Mouse (Mus musculus): ENCODE results near the gene Nrip1. TPM values are rescaled to one million over a fixed set of nuclear protein-coding genes. Genes with fewer than 3 reads are reported as not detected.

Nrip1 gene
- total RNA-seq, 1 experiment = 11.8 TPM

DNA sequence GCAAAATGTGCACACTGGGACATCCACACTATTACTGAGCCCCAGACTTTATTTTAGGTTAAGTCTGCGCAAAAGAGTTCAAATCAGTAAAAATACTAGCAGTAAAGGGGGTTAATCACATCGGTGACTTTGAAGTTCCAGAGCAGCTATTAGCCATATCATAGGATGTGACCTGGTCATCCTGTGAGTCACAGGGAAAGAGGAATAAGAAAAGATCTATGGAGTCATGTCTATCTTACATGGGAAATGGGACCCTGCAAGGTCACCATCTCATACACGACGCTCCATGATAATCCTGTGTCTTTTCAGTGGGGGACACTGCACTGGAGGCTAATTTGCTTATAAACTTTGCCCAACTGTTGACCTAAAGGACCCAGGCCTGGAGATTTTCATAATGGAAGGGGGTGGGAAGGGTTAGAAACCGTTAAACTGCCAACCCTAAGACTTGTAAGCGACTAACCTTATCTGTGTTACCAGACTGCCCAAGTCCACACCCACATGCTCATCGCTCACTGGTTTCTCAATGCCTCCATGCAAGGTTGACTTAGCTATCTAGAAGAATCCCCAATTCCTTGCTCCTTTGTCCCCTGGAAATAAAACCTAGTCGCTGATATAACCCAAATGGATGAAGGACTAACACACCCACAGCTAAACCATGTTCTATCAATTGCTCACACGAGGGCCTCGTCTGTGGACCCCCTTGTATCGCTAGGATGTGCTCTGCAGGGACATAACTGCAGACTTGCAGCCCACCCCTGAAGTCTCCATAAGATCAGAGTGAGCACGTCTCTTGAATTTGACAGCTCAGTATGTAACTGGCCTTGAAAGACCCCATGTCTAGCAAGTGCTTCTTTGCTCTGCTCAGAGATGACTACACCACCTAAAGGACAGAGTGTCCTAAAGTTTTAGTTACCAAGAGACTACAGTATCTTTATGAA, 59.3 kb downstream of the Nrip1 start:
- no peaks in the 10 kb centered on the region for H3K36me3 ChIP-seq (ENCODE audit: control insufficient read depth, insufficient read depth, low read length, poor library complexity, severe bottlenecking)
- TF ChIP-seq ZC3H11A (IDR thresholded peaks at IDR 0.05; ENCODE audit: borderline replicate concordance, low read depth, low read length) = no peak
- no peak for TF ChIP-seq HCFC1 (IDR thresholded peaks at IDR 0.05; ENCODE audit: borderline replicate concordance, insufficient read depth, low read length)
- TF ChIP-seq ZNF384 (IDR thresholded peaks at IDR 0.05; ENCODE audit: low read depth, low read length) = no peak
- no peak overlapping the region for H3K27ac ChIP-seq (ENCODE audit: insufficient read depth, low read depth, low read length, poor library complexity, severe bottlenecking)
- H3K4me1 ChIP-seq (ENCODE audit: control insufficient read depth in 2 of 2, insufficient read depth in 2 of 2, low read length in 2 of 2, poor library complexity in 1 of 2) = peaks cover 4 to 5% of the 10 kb centered on the region in 2 experiments
- H3K9ac ChIP-seq (ENCODE audit: insufficient read depth, low read depth, low read length, poor library complexity, severe bottlenecking) = no peak overlapping the region
- H3K4me3 ChIP-seq (ENCODE audit: insufficient read depth in 1 of 2, low read depth in 1 of 2, low read length in 2 of 2, poor library complexity in 1 of 2, severe bottlenecking in 1 of 2) = no peak overlapping the region
- H3K9me3 ChIP-seq (ENCODE audit: control insufficient read depth, insufficient read depth, low read depth, low read length) = no peaks in the 10 kb centered on the region
- in situ Hi-C loops (cut with MboI; ENCODE audit: low sequenced_read_pairs in 2 of 2, unreplicated experiment in 2 of 2) = no loop called here
- DNase-seq (ENCODE audit: low read depth, low spot score) = no peak

GRCm38 (mm10) chr16:76312887-76313420, 60.7 kb downstream of the Nrip1 start:
- no peak for DNase-seq (ENCODE audit: low read depth, low spot score)
- Histone ChIP-seq H3K9me3 (ENCODE audit: control insufficient read depth, insufficient read depth, low read depth, low read length) (no peaks in the 10 kb centered on the region), H3K36me3 (ENCODE audit: control insufficient read depth, insufficient read depth, low read length, poor library complexity, severe bottlenecking) (no peaks in the 10 kb centered on the region), H3K9ac (ENCODE audit: insufficient read depth, low read depth, low read length, poor library complexity, severe bottlenecking) (no peak overlapping the region), H3K27ac (ENCODE audit: insufficient read depth, low read depth, low read length, poor library complexity, severe bottlenecking) (no peak overlapping the region), H3K4me1 (ENCODE audit: control insufficient read depth in 2 of 2, insufficient read depth in 2 of 2, low read length in 2 of 2, poor library complexity in 1 of 2) (peaks cover 0 to 2% of the 10 kb centered on the region in 2 experiments; a peak in 1 of 4 replicates), H3K4me3 (ENCODE audit: insufficient read depth in 1 of 2, low read depth in 1 of 2, low read length in 2 of 2, poor library complexity in 1 of 2, severe bottlenecking in 1 of 2) (no peak overlapping the region)
- TF ChIP-seq ZNF384 (IDR thresholded peaks at IDR 0.05; ENCODE audit: low read depth, low read length) (no peak), ZC3H11A (IDR thresholded peaks at IDR 0.05; ENCODE audit: borderline replicate concordance, low read depth, low read length) (no peak), CHD2 (IDR thresholded peaks at IDR 0.05; ENCODE audit: low read depth, low read length) (no peak), MAFK (IDR thresholded peaks at IDR 0.05; ENCODE audit: insufficient read depth, low read depth, low read length) (no peak), HCFC1 (IDR thresholded peaks at IDR 0.05; ENCODE audit: borderline replicate concordance, insufficient read depth, low read length) (no peak)
- in situ Hi-C loops (cut with MboI; ENCODE audit: low sequenced_read_pairs in 2 of 2, unreplicated experiment in 2 of 2) = no loop called here

- Histone ChIP-seq H3K36me3 (ENCODE audit: control insufficient read depth, insufficient read depth, low read length, poor library complexity, severe bottlenecking) (no peaks in the 10 kb centered on the region), H3K4me1 (ENCODE audit: control insufficient read depth in 2 of 2, insufficient read depth in 2 of 2, low read length in 2 of 2, poor library complexity in 1 of 2) (peaks cover 0 to 2% of the 10 kb centered on the region in 2 experiments; a peak in 1 of 4 replicates), H3K4me3 (ENCODE audit: insufficient read depth in 1 of 2, low read depth in 1 of 2, low read length in 2 of 2, poor library complexity in 1 of 2, severe bottlenecking in 1 of 2) (no peak overlapping the region), H3K27ac (ENCODE audit: insufficient read depth, low read depth, low read length, poor library complexity, severe bottlenecking) (no peak overlapping the region), H3K9ac (ENCODE audit: insufficient read depth, low read depth, low read length, poor library complexity, severe bottlenecking) (no peak overlapping the region), H3K9me3 (ENCODE audit: control insufficient read depth, insufficient read depth, low read depth, low read length) (no peaks in the 10 kb centered on the region)
- in situ Hi-C loops (cut with MboI; ENCODE audit: low sequenced_read_pairs in 2 of 2, unreplicated experiment in 2 of 2) = no loop called here
- no peak for DNase-seq (ENCODE audit: low read depth, low spot score)
- no peak for TF ChIP-seq MAFK (IDR thresholded peaks at IDR 0.05; ENCODE audit: insufficient read depth, low read depth, low read length)
- TF ChIP-seq HCFC1 (IDR thresholded peaks at IDR 0.05; ENCODE audit: borderline replicate concordance, insufficient read depth, low read length) = no peak
- no peak for TF ChIP-seq ZC3H11A (IDR thresholded peaks at IDR 0.05; ENCODE audit: borderline replicate concordance, low read depth, low read length)
- no peak for TF ChIP-seq CHD2 (IDR thresholded peaks at IDR 0.05; ENCODE audit: low read depth, low read length)
- no peak for TF ChIP-seq ZNF384 (IDR thresholded peaks at IDR 0.05; ENCODE audit: low read depth, low read length)
Observed at GRCm38 (mm10) chr16:76310791-76311190, 62.8 kb downstream of the Nrip1 start.

DNA sequence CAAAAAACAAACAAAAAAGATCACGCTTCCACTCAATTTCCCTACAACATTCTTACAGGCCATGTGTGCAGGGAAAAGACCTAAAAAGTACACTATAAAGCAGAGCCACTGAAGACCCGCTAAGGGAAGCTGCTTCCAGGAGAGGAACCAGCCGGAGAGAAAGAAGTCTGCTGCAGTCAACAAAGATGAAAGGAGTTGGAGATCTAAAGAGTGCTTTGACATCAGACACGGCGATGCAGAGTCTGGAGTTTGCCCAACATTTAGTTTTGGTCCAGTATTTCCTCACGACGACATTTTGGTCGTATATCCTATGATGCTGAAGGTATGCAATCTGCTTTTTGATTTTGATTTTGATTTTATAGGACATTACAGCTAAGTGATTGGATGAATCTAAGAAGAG, 63.3 kb downstream of the Nrip1 start:
- Histone ChIP-seq H3K9ac (ENCODE audit: insufficient read depth, low read depth, low read length, poor library complexity, severe bottlenecking) (no peak overlapping the region), H3K27ac (ENCODE audit: insufficient read depth, low read depth, low read length, poor library complexity, severe bottlenecking) (no peak overlapping the region), H3K4me1 (ENCODE audit: control insufficient read depth in 2 of 2, insufficient read depth in 2 of 2, low read length in 2 of 2, poor library complexity in 1 of 2) (peaks cover 0 to 2% of the 10 kb centered on the region in 2 experiments; a peak in 1 of 4 replicates), H3K36me3 (ENCODE audit: control insufficient read depth, insufficient read depth, low read length, poor library complexity, severe bottlenecking) (no peaks in the 10 kb centered on the region), H3K9me3 (ENCODE audit: control insufficient read depth, insufficient read depth, low read depth, low read length) (no peaks in the 10 kb centered on the region), H3K4me3 (ENCODE audit: insufficient read depth in 1 of 2, low read depth in 1 of 2, low read length in 2 of 2, poor library complexity in 1 of 2, severe bottlenecking in 1 of 2) (no peak overlapping the region)
- no peak for DNase-seq (ENCODE audit: low read depth, low spot score)
- in situ Hi-C loops (cut with MboI; ENCODE audit: low sequenced_read_pairs in 2 of 2, unreplicated experiment in 2 of 2) = no loop called here
- TF ChIP-seq CHD2 (IDR thresholded peaks at IDR 0.05; ENCODE audit: low read depth, low read length) (no peak), ZC3H11A (IDR thresholded peaks at IDR 0.05; ENCODE audit: borderline replicate concordance, low read depth, low read length) (no peak), MAFK (IDR thresholded peaks at IDR 0.05; ENCODE audit: insufficient read depth, low read depth, low read length) (no peak), ZNF384 (IDR thresholded peaks at IDR 0.05; ENCODE audit: low read depth, low read length) (no peak), HCFC1 (IDR thresholded peaks at IDR 0.05; ENCODE audit: borderline replicate concordance, insufficient read depth, low read length) (no peak)
